Mouse (Mus musculus): ENCODE measurements at regions not wholly inside any gene's neighbourhood (a gene's known extent, or its start where the extent isn't known, plus 50 kb on each side); places are given as distances from the start of the nearest gene placed in this dataset.

DNA sequence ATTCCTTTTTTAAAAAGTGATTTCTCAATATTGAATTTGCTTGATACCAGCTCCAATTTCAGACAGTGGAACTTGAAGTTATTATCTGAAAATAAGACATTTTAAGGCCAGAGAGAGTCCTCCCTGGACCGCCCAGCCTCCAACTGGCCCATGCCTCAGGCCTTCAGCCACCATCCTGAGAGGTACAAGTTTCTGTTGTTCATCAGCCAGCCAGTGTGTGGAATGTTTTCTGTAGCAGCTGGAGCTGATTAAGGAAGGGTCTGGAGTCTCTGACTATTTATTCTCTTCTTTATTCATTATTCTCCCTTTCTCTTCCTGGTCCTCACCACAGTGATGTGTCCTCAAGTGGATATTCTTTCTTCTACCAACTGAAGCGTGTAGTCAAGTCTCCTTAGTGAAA, 94.6 kb downstream of the Tmem18 start:
- Histone ChIP-seq H3K4me3 (ENCODE audit: control insufficient read depth in 1 of 2, insufficient read depth in 1 of 2, low read depth in 2 of 2, low read length in 2 of 2) (no peak overlapping the region), H3K27me3 (ENCODE audit: control insufficient read depth in 1 of 2, insufficient read depth in 2 of 2, low read length in 2 of 2) (no peaks in the 10 kb centered on the region)
- no peak for DNase-seq (ENCODE audit: low read depth, low spot score)

DNA sequence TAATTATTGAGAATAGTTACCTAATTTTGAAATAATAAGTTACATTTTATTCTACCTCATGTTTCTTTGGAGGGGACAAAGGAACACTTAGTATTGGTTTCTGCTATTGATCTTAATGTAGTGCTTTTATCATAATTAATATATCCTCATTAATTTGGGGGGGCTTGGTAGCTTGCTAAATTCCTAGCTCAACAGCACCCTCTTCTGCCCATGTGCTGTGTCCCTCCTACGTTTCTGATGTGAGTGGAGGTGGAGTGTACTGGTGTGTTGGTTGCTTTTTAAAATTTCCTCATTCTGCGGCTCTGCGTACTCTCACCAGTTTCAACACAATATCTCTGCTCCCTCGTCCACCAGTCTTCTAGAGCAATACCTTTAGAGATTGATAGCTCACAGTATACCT, 105.8 kb downstream of the Tmem18 start:
- no peak for DNase-seq (ENCODE audit: low read depth, low spot score)
- no peaks in the 10 kb centered on the region for H3K79me2 ChIP-seq (ENCODE audit: control insufficient read depth, insufficient read depth, low read length, poor library complexity)
- H3K4me3 ChIP-seq (ENCODE audit: control insufficient read depth in 1 of 2, insufficient read depth in 1 of 2, low read depth in 2 of 2, low read length in 2 of 2): no peak overlapping the region
- TF ChIP-seq CHD1 (IDR thresholded peaks at IDR 0.05; ENCODE audit: low read depth, low read length): no peak
- TF ChIP-seq POLR2A (IDR thresholded peaks at IDR 0.05; ENCODE audit: control insufficient read depth in 1 of 2, insufficient read depth in 1 of 2, low read depth in 1 of 2, low read length in 2 of 2, poor library complexity in 1 of 2): no peak
- no peak for TF ChIP-seq TBP (IDR thresholded peaks at IDR 0.05; ENCODE audit: low read depth, low read length)
- no peak for TF ChIP-seq ZC3H11A (IDR thresholded peaks at IDR 0.05; ENCODE audit: low read depth, low read length)
- no peak for TF ChIP-seq EP300 (IDR thresholded peaks at IDR 0.05; ENCODE audit: low read depth in 1 of 2, low read length in 2 of 2)
- no peak for TF ChIP-seq ZMIZ1 (IDR thresholded peaks at IDR 0.05; ENCODE audit: low read depth, low read length)
- TF ChIP-seq ZKSCAN1 (IDR thresholded peaks at IDR 0.05; ENCODE audit: low read depth, low read length): no peak
- no peak for TF ChIP-seq CHD2 (IDR thresholded peaks at IDR 0.05; ENCODE audit: low read length)
- no peak for TF ChIP-seq USF1 (IDR thresholded peaks at IDR 0.05; ENCODE audit: low read depth, low read length)
- TF ChIP-seq MAX (IDR thresholded peaks at IDR 0.05; ENCODE audit: low read length): no peak
- no peak for TF ChIP-seq GATA1 (IDR thresholded peaks at IDR 0.05; ENCODE audit: low read depth, low read length)
- no peak for TF ChIP-seq SMC3 (IDR thresholded peaks at IDR 0.05; ENCODE audit: low read depth, low read length)
- TF ChIP-seq POLR2AphosphoS2 (IDR thresholded peaks at IDR 0.05; ENCODE audit: low read length): no peak
- no peak for TF ChIP-seq TAL1 (IDR thresholded peaks at IDR 0.05; ENCODE audit: low read length)
- no peak for TF ChIP-seq KAT2A (conservative IDR thresholded peaks at IDR 0.05; ENCODE audit: low read depth, low read length)
- TF ChIP-seq HCFC1 (IDR thresholded peaks at IDR 0.05; ENCODE audit: low read depth, low read length): no peak
- no peak for TF ChIP-seq MAFK (IDR thresholded peaks at IDR 0.05; ENCODE audit: borderline replicate concordance, low read depth, low read length)
- TF ChIP-seq TCF12 (IDR thresholded peaks at IDR 0.05; ENCODE audit: low read depth, low read length): no peak
- no peak overlapping the region for H3K9ac ChIP-seq (ENCODE audit: control insufficient read depth, low read depth, low read length, poor library complexity, severe bottlenecking)
- H3K27me3 ChIP-seq (ENCODE audit: control insufficient read depth in 1 of 2, insufficient read depth in 2 of 2, low read length in 2 of 2): no peaks in the 10 kb centered on the region
- no peaks in the 10 kb centered on the region for H3K4me1 ChIP-seq (ENCODE audit: control insufficient read depth in 1 of 2, insufficient read depth in 2 of 2, low read length in 2 of 2)
- no peaks in the 10 kb centered on the region for H3K36me3 ChIP-seq (ENCODE audit: control insufficient read depth in 1 of 2, insufficient read depth in 2 of 2, low read length in 2 of 2)
- H3K9me3 ChIP-seq (replicated peaks; ENCODE audit: insufficient read depth, low read length): no peaks in the 10 kb centered on the region
- H3K27ac ChIP-seq (ENCODE audit: control insufficient read depth, low read depth, low read length): no peak overlapping the region

More for the DNA sequence above, 94.6 kb downstream of the Tmem18 start:
- Histone ChIP-seq H3K36me3 (ENCODE audit: control insufficient read depth in 1 of 2, insufficient read depth in 2 of 2, low read length in 2 of 2) (no peaks in the 10 kb centered on the region), H3K9me3 (replicated peaks; ENCODE audit: insufficient read depth, low read length) (no peaks in the 10 kb centered on the region), H3K9ac (ENCODE audit: control insufficient read depth, low read depth, low read length, poor library complexity, severe bottlenecking) (no peak overlapping the region), H3K79me2 (ENCODE audit: control insufficient read depth, insufficient read depth, low read length, poor library complexity) (no peaks in the 10 kb centered on the region), H3K4me1 (ENCODE audit: control insufficient read depth in 1 of 2, insufficient read depth in 2 of 2, low read length in 2 of 2) (no peaks in the 10 kb centered on the region), H3K27ac (ENCODE audit: control insufficient read depth, low read depth, low read length) (no peak overlapping the region)
- TF ChIP-seq BHLHE40 (IDR thresholded peaks at IDR 0.05; ENCODE audit: borderline replicate concordance, low read depth, low read length): no peak
- no peak for TF ChIP-seq UBTF (IDR thresholded peaks at IDR 0.05; ENCODE audit: borderline replicate concordance, insufficient read depth, low read depth, low read length)
- TF ChIP-seq ZC3H11A (IDR thresholded peaks at IDR 0.05; ENCODE audit: low read depth, low read length): no peak
- TF ChIP-seq TBP (IDR thresholded peaks at IDR 0.05; ENCODE audit: low read depth, low read length): no peak
- TF ChIP-seq CHD2 (IDR thresholded peaks at IDR 0.05; ENCODE audit: low read length): no peak
- no peak for TF ChIP-seq RAD21 (IDR thresholded peaks at IDR 0.05; ENCODE audit: low read depth, low read length)
- no peak for TF ChIP-seq GABPA (IDR thresholded peaks at IDR 0.05; ENCODE audit: low read depth, low read length)
- TF ChIP-seq CHD1 (IDR thresholded peaks at IDR 0.05; ENCODE audit: low read depth, low read length): no peak
- no peak for TF ChIP-seq USF1 (IDR thresholded peaks at IDR 0.05; ENCODE audit: low read depth, low read length)
- no peak for TF ChIP-seq TAL1 (IDR thresholded peaks at IDR 0.05; ENCODE audit: low read length)
- no peak for TF ChIP-seq MAZ (IDR thresholded peaks at IDR 0.05; ENCODE audit: low read depth, low read length)
- TF ChIP-seq POLR2A (IDR thresholded peaks at IDR 0.05; ENCODE audit: control insufficient read depth in 1 of 2, insufficient read depth in 1 of 2, low read depth in 1 of 2, low read length in 2 of 2, poor library complexity in 1 of 2): no peak
- TF ChIP-seq SIN3A (IDR thresholded peaks at IDR 0.05; ENCODE audit: low read length): no peak

Data from MEL (cell line).